Mouse (Mus musculus) CD4-positive, CD25-positive, alpha-beta regulatory T cell, adult 2 months (primary cell): ENCODE measurements at regions not wholly inside any gene's neighbourhood (a gene's known extent, or its start where the extent isn't known, plus 50 kb on each side); places are given as distances from the start of the nearest gene placed in this dataset.
A peak's percentile ranks its signal among the peaks of the same experiment; 100 is the strongest.

Experiments
- DNase-seq: peaks from one replicate; pipeline ENCODE4 v3.0.0-alpha.2; 2012; ENCODE audit warnings: low read depth, low spot score

GRCm38 (mm10) chr14:76791811-76792571 is 235.3 kb upstream of the Serp2 start:
- DNase-seq, result no peak

GRCm38 (mm10) chr14:76789376-76789775 is 232.7 kb upstream of the Serp2 start:
- no peak for DNase-seq

GRCm38 (mm10) chr14:76787601-76788000 is 230.9 kb upstream of the Serp2 start:
- DNase-seq, result peak; percentile 20

- DNase-seq, result no peak
These were observed 229.5 kb upstream of the Serp2 start for GRCm38 (mm10) chr14:76786214-76786613.

- DNase-seq, result peak; percentile 71
These were observed 224.8 kb upstream of the Serp2 start for GRCm38 (mm10) chr14:76781524-76781880.

- DNase-seq, result no peak
These were observed 224.2 kb upstream of the Serp2 start for GRCm38 (mm10) chr14:76780572-76781523.

GRCm38 (mm10) chr14:76778541-76779399 is 222.1 kb upstream of the Serp2 start:
- DNase-seq, result no peak

GRCm38 (mm10) chr14:76775387-76775924 is 218.8 kb upstream of the Serp2 start:
- no peak for DNase-seq

GRCm38 (mm10) chr14:76772781-76773438 is 216.2 kb upstream of the Serp2 start:
- DNase-seq, result no peak

- no peak for DNase-seq
These were observed 213.4 kb upstream of the Serp2 start for GRCm38 (mm10) chr14:76770106-76770505.

- peak; percentile 47 for DNase-seq
These were observed 210.6 kb upstream of the Serp2 start for GRCm38 (mm10) chr14:76767301-76767700.

- no peak for DNase-seq
These were observed 209.6 kb upstream of the Serp2 start for GRCm38 (mm10) chr14:76766186-76766713.

- no peak for DNase-seq
These were observed 208.4 kb upstream of the Serp2 start for GRCm38 (mm10) chr14:76765094-76765504.

- peak; percentile 75 for DNase-seq
These were observed 207.7 kb upstream of the Serp2 start for GRCm38 (mm10) chr14:76764390-76764796.

GRCm38 (mm10) chr14:76763539-76763938 is 206.8 kb upstream of the Serp2 start:
- no peak for DNase-seq

GRCm38 (mm10) chr14:76762777-76763176 is 206.1 kb upstream of the Serp2 start:
- no peak for DNase-seq

- no peak for DNase-seq
These were observed 205.0 kb upstream of the Serp2 start for GRCm38 (mm10) chr14:76761691-76762090.

GRCm38 (mm10) chr14:76761274-76761673 is 204.6 kb upstream of the Serp2 start:
- no peak for DNase-seq

GRCm38 (mm10) chr14:76760509-76761023 is 203.9 kb upstream of the Serp2 start:
- DNase-seq, result peak; percentile 8

GRCm38 (mm10) chr14:76759377-76759776 is 202.7 kb upstream of the Serp2 start:
- DNase-seq, result no peak
